Mouse (Mus musculus) CH12.LX (cell line): ENCODE measurements at regions not wholly inside any gene's neighbourhood (a gene's known extent, or its start where the extent isn't known, plus 50 kb on each side); places are given as distances from the start of the nearest gene placed in this dataset.
"Not testable (repeated sequence)": the region's sequence is repeated elsewhere in the genome, so short reads cannot be mapped to it uniquely, and the experiment has no call there.

Source experiments
- CHD2 ChIP-seq: IDR thresholded peaks from 2 replicates; pipeline ENCODE4 v1.6.1; 2011; ENCODE audit warnings: low read length, improper control_type of control experiment
- CTCF ChIP-seq, 2 experiments: IDR thresholded peaks in 1 of 2; conservative IDR thresholded peaks in 1 of 2; 2 replicates each; pipeline ENCODE4 v1.5.1; 2011 to 2012; ENCODE audit warnings: low read depth in 2 of 2, low read length in 2 of 2, improper control_type of control experiment in 1 of 2, inconsistent platforms in 1 of 2, mild to moderate bottlenecking in 1 of 2, moderate library complexity in 1 of 2
- EP300 ChIP-seq: IDR thresholded peaks from 2 replicates; pipeline ENCODE4 v1.6.1; 2011; ENCODE audit warnings: low read length, improper control_type of control experiment
- KAT2A ChIP-seq: IDR thresholded peaks from 2 replicates; pipeline ENCODE4 v1.6.1; 2012; ENCODE audit warnings: low read length, improper control_type of control experiment, inconsistent platforms; ENCODE audit not compliant: insufficient replicate concordance
- MAX ChIP-seq: IDR thresholded peaks from 2 replicates; pipeline ENCODE4 v1.6.1; 2011; ENCODE audit warnings: low read length, improper control_type of control experiment
- POLR2A ChIP-seq: IDR thresholded peaks from 2 replicates; pipeline ENCODE4 v1.6.1; 2011; ENCODE audit warnings: low read depth, mild to moderate bottlenecking, improper control_type of control experiment, low read length
- TBP ChIP-seq: conservative IDR thresholded peaks from 2 replicates; pipeline ENCODE4 v1.6.1; 2011; ENCODE audit warnings: low read depth, low read length, improper control_type of control experiment
- USF2 ChIP-seq: conservative IDR thresholded peaks from 2 replicates; pipeline ENCODE4 v1.6.1; 2011; ENCODE audit warnings: low read depth, low read length, improper control_type of control experiment
- ZMIZ1 ChIP-seq: IDR thresholded peaks from 2 replicates; pipeline ENCODE4 v1.6.1; 2012; ENCODE audit warnings: low read depth, mild to moderate bottlenecking, inconsistent platforms, low read length, improper control_type of control experiment

GRCm38 (mm10) chr19:17927121-17927520 lies 89.7 kb upstream of the Pcsk5 start:
- TF ChIP-seq KAT2A; POLR2A; EP300; CHD2; ZMIZ1; CTCF (conservative IDR thresholded peaks at IDR 0.05 in 1 of 2, IDR thresholded peaks at IDR 0.05 in 1 of 2; ENCODE audit: low read depth in 2 of 2, low read length in 2 of 2); MAX; USF2; TBP: not testable (repeated sequence)
